Mouse (Mus musculus) midbrain, embryonic 11.5 days (tissue): ENCODE data around the gene Syt12. TPM values are rescaled to one million over a fixed set of nuclear protein-coding genes. Genes with fewer than 3 reads are reported as not detected.

ENCODE experiments used
- ATAC-seq: fragments of 200-750 bp; cut with Nextera tagmentation; 2 replicates; pipeline ENCODE4 v1.8.0; 2017; ENCODE audit warnings: moderate TSS enrichment, moderate library complexity; ENCODE audit not compliant: low FRiP score
- DNase-seq: peaks from one replicate; pipeline ENCODE4 v3.0.0; 2015; ENCODE audit warnings: low spot score; ENCODE audit errors: missing footprints
- H3K27ac ChIP-seq: fragments of 300-500 bp; sonication (generic); 2 replicates; pipeline ENCODE4 v1.5.1; 2014; ENCODE audit warnings: low read depth, low read length
- H3K27me3 ChIP-seq: fragments of 300-500 bp; sonication (generic); 2 replicates; pipeline ENCODE4 v1.6.1; 2014; ENCODE audit warnings: mild to moderate bottlenecking, low read length, moderate library complexity, mixed read lengths; ENCODE audit not compliant: control insufficient read depth, insufficient read depth
- H3K36me3 ChIP-seq: fragments of 300-500 bp; sonication (generic); 2 replicates; pipeline ENCODE4 v1.6.1; 2014; ENCODE audit warnings: mild to moderate bottlenecking, low read length, moderate library complexity, mixed read lengths; ENCODE audit not compliant: control insufficient read depth, insufficient read depth
- H3K4me1 ChIP-seq: fragments of 300-500 bp; sonication (generic); 2 replicates; pipeline ENCODE4 v1.6.1; 2014; ENCODE audit warnings: low read length; ENCODE audit not compliant: control insufficient read depth, insufficient read depth
- H3K4me2 ChIP-seq: fragments of 300-500 bp; sonication (generic); 2 replicates; pipeline ENCODE4 v1.6.1; 2014; ENCODE audit warnings: mild to moderate bottlenecking, moderate library complexity
- H3K4me3 ChIP-seq: fragments of 300-500 bp; sonication (generic); 2 replicates; pipeline ENCODE4 v1.5.1; 2014; ENCODE audit warnings: low read depth, low read length
- H3K9ac ChIP-seq: fragments of 300-500 bp; sonication (generic); 2 replicates; pipeline ENCODE4 v1.6.1; 2014; ENCODE audit warnings: low read length
- H3K9me3 ChIP-seq: fragments of 300-500 bp; sonication (generic); 2 replicates; pipeline ENCODE4 v1.6.1; 2016; ENCODE audit warnings: low read length; ENCODE audit not compliant: control insufficient read depth
- WGBS: fragments of 180-500 bp; shearing (Covaris S2); extraction: QIAGEN DNeasy Blood & Tissue Kit; methylation state at CpG from one replicate; pipeline ENCODE4 v1.1.7; 2014; 5-methylcytosine and 5-hydroxymethylcytosine counted together
- polyA plus RNA-seq: library from polyadenylated mRNA; unstranded; fragments of >200 nt; fragmentation: Nextera tagmentation; extraction: Ambion mirVana; gene quantifications from 2 replicates; pipeline ENCODE4 v1.2.1, GENCODE M21; 2014

The Syt12 gene
- polyA plus RNA-seq, 1 experiment from 2014 or later, result 1.0 TPM

- Histone ChIP-seq H3K27ac (no peak overlapping the region), H3K4me2 (peak overlapping the region; percentile 96), H3K27me3 (peaks cover 31% of the 10 kb centered on the region), H3K9ac (peak overlapping the region; percentile 33), H3K4me1 (peaks cover 4% of the 10 kb centered on the region; the same call in 1 of the 2 replicates), H3K36me3 (no peaks in the 10 kb centered on the region), H3K9me3 (no peaks in the 10 kb centered on the region), H3K4me3 (peak overlapping the region; percentile 43)
- under 1% methylated on average over 69 of the region's 70 CpGs for WGBS
- ATAC-seq (peak; percentile 59), DNase-seq (peak; percentile 94)
Observed at GRCm38 (mm10) chr19:4476601-4477257, 518 bp downstream of the Syt12 start.

GRCm38 (mm10) chr19:4475224-4475925, 1.9 kb downstream of the Syt12 start:
- peaks cover 31% of the 10 kb centered on the region for H3K27me3 ChIP-seq

GRCm38 (mm10) chr19:4474739-4475138, 2.5 kb downstream of the Syt12 start:
- H3K36me3 ChIP-seq, result no peaks in the 10 kb centered on the region
- no peak overlapping the region for H3K27ac ChIP-seq
- H3K4me3 ChIP-seq, result no peak overlapping the region
- DNase-seq, result no peak
- no peak overlapping the region for H3K4me2 ChIP-seq
- H3K4me1 ChIP-seq, result peaks cover 4% of the 10 kb centered on the region; the same call in 1 of the 2 replicates
- no peak overlapping the region for H3K9ac ChIP-seq
- H3K27me3 ChIP-seq, result peaks cover 31% of the 10 kb centered on the region
- WGBS, result 45% methylated on average over 3 of the region's 3 CpGs
- ATAC-seq, result no peak
- no peaks in the 10 kb centered on the region for H3K9me3 ChIP-seq

More at GRCm38 (mm10) chr19:4475224-4475925, 1.9 kb downstream of the Syt12 start:
- H3K4me2 ChIP-seq, result no peak overlapping the region
- H3K36me3 ChIP-seq, result no peaks in the 10 kb centered on the region
- no peak for ATAC-seq
- H3K4me3 ChIP-seq, result no peak overlapping the region
- 76% methylated on average over 11 of the region's 11 CpGs for WGBS
- no peaks in the 10 kb centered on the region for H3K9me3 ChIP-seq
- peaks cover 4% of the 10 kb centered on the region; the same call in 1 of the 2 replicates for H3K4me1 ChIP-seq
- peak; percentile 83 for DNase-seq
- no peak overlapping the region for H3K9ac ChIP-seq
- no peak overlapping the region for H3K27ac ChIP-seq

- H3K9ac ChIP-seq, result no peak overlapping the region
- 88% methylated on average over 5 of the region's 5 CpGs for WGBS
- H3K9me3 ChIP-seq, result no peaks in the 10 kb centered on the region
- no peak overlapping the region for H3K27ac ChIP-seq
- H3K27me3 ChIP-seq, result peaks cover 31% of the 10 kb centered on the region
- DNase-seq, result no peak
- peaks cover 4% of the 10 kb centered on the region; the same call in 1 of the 2 replicates for H3K4me1 ChIP-seq
- no peak overlapping the region for H3K4me2 ChIP-seq
- no peak overlapping the region for H3K4me3 ChIP-seq
- no peaks in the 10 kb centered on the region for H3K36me3 ChIP-seq
- no peak for ATAC-seq
Observed at GRCm38 (mm10) chr19:4473549-4473948, 3.7 kb downstream of the Syt12 start.

- no peak overlapping the region for H3K4me3 ChIP-seq
- no peak for DNase-seq
- no peaks in the 10 kb centered on the region for H3K9me3 ChIP-seq
- H3K36me3 ChIP-seq, result no peaks in the 10 kb centered on the region
- H3K27me3 ChIP-seq, result no peaks in the 10 kb centered on the region
- H3K4me1 ChIP-seq, result no peaks in the 10 kb centered on the region
- H3K4me2 ChIP-seq, result no peak overlapping the region
- H3K27ac ChIP-seq, result no peak overlapping the region
- no peak for ATAC-seq
- H3K9ac ChIP-seq, result no peak overlapping the region
- 29% methylated on average over 5 of the region's 5 CpGs for WGBS
Observed at GRCm38 (mm10) chr19:4468363-4468762, 8.9 kb downstream of the Syt12 start.

- Histone ChIP-seq H3K9me3 (no peaks in the 10 kb centered on the region), H3K27ac (no peak overlapping the region), H3K9ac (no peak overlapping the region), H3K4me2 (no peak overlapping the region), H3K4me3 (no peak overlapping the region), H3K36me3 (no peaks in the 10 kb centered on the region), H3K4me1 (no peaks in the 10 kb centered on the region), H3K27me3 (no peaks in the 10 kb centered on the region)
- WGBS, result 75% methylated on average over 4 of the region's 4 CpGs
- ATAC-seq, result no peak
- no peak for DNase-seq
Observed at GRCm38 (mm10) chr19:4464666-4465065, 12.6 kb downstream of the Syt12 start.

GRCm38 (mm10) chr19:4461981-4462380, 15.3 kb downstream of the Syt12 start:
- H3K27ac ChIP-seq, result no peak overlapping the region
- no peak overlapping the region for H3K4me3 ChIP-seq
- H3K36me3 ChIP-seq, result no peaks in the 10 kb centered on the region
- 93% methylated on average over 8 of the region's 8 CpGs for WGBS
- H3K4me2 ChIP-seq, result no peak overlapping the region
- H3K27me3 ChIP-seq, result no peaks in the 10 kb centered on the region
- H3K9ac ChIP-seq, result no peak overlapping the region
- no peaks in the 10 kb centered on the region for H3K9me3 ChIP-seq
- DNase-seq (no peak), ATAC-seq (no peak)
- no peaks in the 10 kb centered on the region for H3K4me1 ChIP-seq

- Histone ChIP-seq H3K9me3 (no peaks in the 10 kb centered on the region), H3K4me3 (no peak overlapping the region), H3K27ac (no peak overlapping the region), H3K27me3 (no peaks in the 10 kb centered on the region), H3K36me3 (no peaks in the 10 kb centered on the region), H3K4me1 (no peaks in the 10 kb centered on the region), H3K4me2 (no peak overlapping the region), H3K9ac (no peak overlapping the region)
- WGBS, result 13% methylated on average over 11 of the region's 11 CpGs
- ATAC-seq (no peak), DNase-seq (peak; percentile 98)
Observed at GRCm38 (mm10) chr19:4456227-4456626, 21.0 kb downstream of the Syt12 start.

GRCm38 (mm10) chr19:4455071-4455800, 22.0 kb downstream of the Syt12 start:
- Histone ChIP-seq H3K9me3 (no peaks in the 10 kb centered on the region), H3K27me3 (no peaks in the 10 kb centered on the region), H3K36me3 (no peaks in the 10 kb centered on the region), H3K4me2 (no peak overlapping the region), H3K4me1 (no peaks in the 10 kb centered on the region), H3K27ac (no peak overlapping the region), H3K9ac (no peak overlapping the region), H3K4me3 (no peak overlapping the region)
- no peak for ATAC-seq
- WGBS, result 86% methylated on average over 15 of the region's 15 CpGs
- DNase-seq, result no peak
